Mouse (Mus musculus): ENCODE data around the gene Prl2c1. TPM values are rescaled to one million over a fixed set of nuclear protein-coding genes. Genes with fewer than 3 reads are reported as not detected.
"Not testable (repeated sequence)": the region's sequence is repeated elsewhere in the genome, so short reads cannot be mapped to it uniquely, and the experiment has no call there.

The Prl2c1 gene
- not detected in 2 replicates for polyA plus RNA-seq (2012; rRNA removed)

DNA sequence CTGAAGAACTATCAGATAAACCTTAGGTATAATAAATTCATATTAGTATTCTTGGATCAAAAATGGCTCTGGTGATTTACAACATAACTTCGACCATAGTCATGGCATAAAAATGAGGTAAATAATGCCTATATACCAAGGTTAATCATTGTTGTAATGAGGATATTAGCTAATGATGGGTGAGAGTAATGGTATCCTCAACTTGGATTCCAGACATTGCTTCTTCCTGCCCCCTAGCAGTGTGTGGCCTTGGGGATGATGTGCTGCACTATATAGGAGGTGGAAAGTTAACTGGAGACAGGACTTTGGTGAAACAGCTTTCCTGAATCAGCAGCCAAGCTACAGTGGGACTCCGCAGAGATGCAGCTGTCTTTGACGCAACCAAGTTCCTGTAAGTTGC lies at the start of gene Prl2c1:
Gene Prl2c1 (plus strand): TSS at position 301 of the 400 bp plus-strand sequence.
- no peak within 1 kb of the TSS for H3K4me3 ChIP-seq (ENCODE audit: control insufficient read depth, low read depth, low read length)
- no peak within 1 kb of the TSS for H3K27ac ChIP-seq (ENCODE audit: control insufficient read depth, insufficient read depth, low read depth, low read length)
- TF ChIP-seq POLR2A (IDR thresholded peaks at IDR 0.05; ENCODE audit: control insufficient read depth, low read depth, low read length), result no peak
- no peaks in the 10 kb centered on the region for H3K36me3 ChIP-seq (ENCODE audit: control insufficient read depth, insufficient read depth, low read length)
- H3K4me1 ChIP-seq (ENCODE audit: control insufficient read depth, insufficient read depth, low read length), result no peaks in the 10 kb centered on the region
- no peaks in the 10 kb centered on the region for H3K27me3 ChIP-seq (ENCODE audit: control insufficient read depth, insufficient read depth, low read length)

- TF ChIP-seq POLR2A (IDR thresholded peaks at IDR 0.05; ENCODE audit: control insufficient read depth, low read depth, low read length) (no peak), CTCF (IDR thresholded peaks at IDR 0.05; ENCODE audit: control insufficient read depth, insufficient read depth, insufficient replicate concordance, low read depth, low read length) (no peak)
- Histone ChIP-seq H3K36me3 (ENCODE audit: control insufficient read depth, insufficient read depth, low read length) (no peaks in the 10 kb centered on the region), H3K27ac (ENCODE audit: control insufficient read depth, insufficient read depth, low read depth, low read length) (no peak within 1 kb of the TSS), H3K4me1 (ENCODE audit: control insufficient read depth, insufficient read depth, low read length) (no peaks in the 10 kb centered on the region), H3K4me3 (ENCODE audit: control insufficient read depth, low read depth, low read length) (no peak within 1 kb of the TSS), H3K27me3 (ENCODE audit: control insufficient read depth, insufficient read depth, low read length) (no peaks in the 10 kb centered on the region)
These were observed 47.8 kb upstream of the Prl2c1 start, which contains the start of gene Prl2a1 for GRCm38 (mm10) chr13:27801354-27801753. Prl2a1 (plus strand) TSS chr13:27801654.

GRCm38 (mm10) chr13:27802765-27803164 lies 46.4 kb upstream of the Prl2c1 start:
- Histone ChIP-seq H3K4me3 (ENCODE audit: control insufficient read depth, low read depth, low read length) (no peak overlapping the region), H3K27ac (ENCODE audit: control insufficient read depth, insufficient read depth, low read depth, low read length) (no peak overlapping the region), H3K27me3 (ENCODE audit: control insufficient read depth, insufficient read depth, low read length) (no peaks in the 10 kb centered on the region), H3K36me3 (ENCODE audit: control insufficient read depth, insufficient read depth, low read length) (no peaks in the 10 kb centered on the region), H3K4me1 (ENCODE audit: control insufficient read depth, insufficient read depth, low read length) (no peaks in the 10 kb centered on the region)
- TF ChIP-seq CTCF (IDR thresholded peaks at IDR 0.05; ENCODE audit: control insufficient read depth, insufficient read depth, insufficient replicate concordance, low read depth, low read length), result no peak

DNA sequence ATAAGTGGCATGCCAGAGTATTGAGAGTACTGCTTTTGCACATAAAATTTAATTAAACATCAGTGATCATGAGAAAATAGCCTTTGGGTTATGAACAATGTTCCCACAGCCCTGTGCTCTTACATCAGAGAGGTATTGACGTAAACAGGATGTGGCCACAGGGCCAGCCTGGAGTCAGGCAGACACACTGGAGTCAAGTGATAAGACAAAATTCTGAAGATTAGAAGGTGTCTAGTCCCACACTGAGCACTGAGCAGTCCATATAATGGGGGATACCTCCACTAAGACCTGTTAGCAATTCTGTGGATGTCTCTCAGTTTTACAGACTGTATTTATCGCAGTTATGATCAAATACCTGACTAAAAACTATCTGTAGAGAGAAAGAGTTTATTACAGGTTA lies 55.1 kb downstream of the Prl2c1 start:
- H3K4me1 ChIP-seq (ENCODE audit: control insufficient read depth, insufficient read depth, low read length); H3K4me3 ChIP-seq (ENCODE audit: control insufficient read depth, low read depth, low read length); H3K36me3 ChIP-seq (ENCODE audit: control insufficient read depth, insufficient read depth, low read length); H3K27me3 ChIP-seq (ENCODE audit: control insufficient read depth, insufficient read depth, low read length); H3K27ac ChIP-seq (ENCODE audit: control insufficient read depth, insufficient read depth, low read depth, low read length): not testable (repeated sequence)

Other genes with a start within 250 kb of the Prl2c1 start
- gene Prl7b1, start 238.8 kb upstream of the Prl2c1 start, polyA plus RNA-seq (2012; rRNA removed), result not detected in 2 replicates
- gene Prl7a1, start 206.8 kb upstream of the Prl2c1 start, polyA plus RNA-seq (2012; rRNA removed), result not detected in 2 replicates
- gene Prl7a2, start 181.3 kb upstream of the Prl2c1 start, polyA plus RNA-seq (2012; rRNA removed), result not detected in 2 replicates
- not detected in 2 replicates for gene Prl7d1, start 132.6 kb upstream of the Prl2c1 start, polyA plus RNA-seq (2012; rRNA removed)
- gene Prl7c1, start 68.5 kb upstream of the Prl2c1 start, polyA plus RNA-seq (2012; rRNA removed), result not detected in 2 replicates
- not detected in 2 replicates for gene Prl2a1, start 47.7 kb upstream of the Prl2c1 start, polyA plus RNA-seq (2012; rRNA removed)
- not detected in 2 replicates for gene Prl4a1, start 166.9 kb downstream of the Prl2c1 start, polyA plus RNA-seq (2012; rRNA removed)